Mouse (Mus musculus) kidney, postnatal 4 days (tissue): ENCODE results near the gene Ybx2.
A peak's percentile ranks its signal among the peaks of the same experiment; 100 is the strongest.

Experiments used
- DNase-seq, 2 experiments: peaks; one replicate each; pipeline ENCODE4 v3.0.0; 2021; ENCODE audit warnings: mixed read lengths in 2 of 2

Gene Ybx2

DNA sequence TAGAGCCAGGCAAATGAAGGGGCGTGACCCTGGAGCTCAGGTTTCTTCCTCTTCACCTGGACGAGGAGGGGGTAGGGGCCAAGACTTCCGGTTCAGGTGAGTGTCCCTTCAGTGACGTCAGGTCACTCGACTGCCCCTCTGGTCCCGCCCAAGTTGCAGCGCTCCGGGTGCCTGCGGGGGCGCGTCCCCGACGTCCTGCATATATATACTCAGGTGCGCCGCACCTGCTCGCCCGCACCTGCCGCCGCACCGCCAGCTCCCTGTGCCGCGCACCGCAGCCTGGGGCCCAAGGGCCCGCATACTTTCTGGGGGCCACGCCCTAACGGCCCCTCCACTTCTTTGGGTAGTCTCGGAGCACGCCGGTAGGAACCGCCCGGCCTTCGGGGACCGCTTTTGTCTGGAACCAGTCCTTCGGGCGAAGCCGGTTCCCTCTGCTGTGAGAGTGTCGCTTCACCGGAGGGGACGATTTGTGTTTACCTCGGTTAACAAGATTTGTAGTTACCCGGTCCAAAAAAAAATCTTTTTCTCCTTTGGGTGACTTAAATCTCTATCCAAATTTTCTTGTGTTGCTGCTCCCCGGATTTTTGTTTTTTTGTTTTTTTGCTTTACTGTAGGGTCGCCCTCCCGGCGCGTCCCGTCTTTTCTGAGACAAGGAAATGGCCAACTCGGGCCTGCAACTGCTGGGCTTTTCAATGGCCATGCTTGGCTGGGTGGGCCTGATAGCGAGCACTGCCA lies 29.8 kb downstream of the Ybx2 start:
- peak; percentile 70 to 81 for DNase-seq

DNA sequence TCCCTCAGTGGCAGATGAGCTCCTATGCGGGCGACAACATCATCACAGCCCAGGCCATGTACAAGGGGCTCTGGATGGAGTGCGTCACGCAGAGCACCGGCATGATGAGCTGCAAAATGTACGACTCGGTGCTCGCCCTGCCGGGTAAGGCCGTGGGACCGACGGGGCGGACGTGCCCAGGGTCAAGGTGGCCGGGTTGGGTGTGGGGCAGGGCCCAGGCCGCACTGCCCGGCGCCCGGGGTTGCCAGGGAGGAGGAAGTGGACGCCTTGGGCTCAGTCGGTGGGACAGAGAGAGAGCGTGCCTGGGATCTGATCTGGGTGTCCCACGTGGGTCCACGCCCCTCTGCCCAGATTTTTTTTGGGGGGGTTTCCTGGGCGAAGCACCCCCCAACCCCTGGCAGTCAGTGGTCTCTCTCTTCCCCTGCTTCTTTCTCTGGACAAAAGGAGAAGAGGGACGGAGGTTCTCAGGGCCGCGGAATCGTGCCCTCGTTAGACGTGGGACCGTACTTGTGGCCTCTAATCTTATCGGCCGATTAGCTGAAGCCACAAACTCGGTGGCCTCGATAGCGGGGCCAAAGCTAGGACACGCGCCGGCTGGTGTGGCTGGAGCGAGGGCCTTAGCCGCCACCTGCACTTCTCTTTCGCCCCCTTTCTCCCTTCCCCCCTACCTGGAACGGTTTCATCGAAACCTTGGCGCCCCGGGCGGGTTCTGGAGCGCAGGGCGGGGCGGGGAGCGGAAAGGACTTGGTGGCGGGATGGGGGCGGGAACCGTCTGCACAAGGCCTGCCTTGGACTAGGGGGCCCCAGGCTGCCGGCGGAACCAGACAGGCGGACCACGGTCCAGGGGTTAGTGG lies 30.6 kb downstream of the Ybx2 start:
- peak; percentile 79 to 89 for DNase-seq

DNA sequence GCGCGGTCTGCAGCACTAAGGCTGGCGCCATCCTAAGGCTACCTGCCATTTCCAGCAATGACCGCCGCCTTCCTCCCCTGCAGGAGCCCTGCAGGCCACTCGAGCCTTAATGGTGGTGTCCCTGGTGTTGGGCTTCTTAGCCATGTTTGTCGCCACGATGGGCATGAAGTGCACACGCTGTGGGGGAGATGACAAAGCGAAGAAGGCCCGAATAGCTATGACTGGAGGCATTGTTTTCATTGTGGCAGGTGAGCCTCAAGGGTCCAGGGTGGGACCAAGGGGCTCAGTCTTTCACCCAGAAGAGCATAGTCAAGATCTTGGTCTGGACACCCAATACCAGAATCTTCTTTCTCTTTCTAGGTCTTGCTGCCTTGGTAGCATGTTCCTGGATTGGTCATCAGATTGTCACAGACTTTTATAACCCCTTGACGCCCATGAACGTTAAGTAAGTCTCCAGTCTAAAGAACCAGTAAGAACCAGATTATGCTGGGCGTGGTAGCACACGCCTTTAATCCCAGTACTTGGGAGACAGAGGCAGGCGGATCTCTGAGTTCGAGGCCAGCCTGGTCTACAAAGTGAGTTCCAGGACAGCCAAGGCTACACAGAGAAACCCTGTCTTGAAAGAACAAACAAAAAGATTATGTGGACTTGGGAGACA lies 31.4 kb downstream of the Ybx2 start:
- no peak for DNase-seq

GRCm38 (mm10) chr11:69968793-69969192 lies 33.2 kb downstream of the Ybx2 start:
- DNase-seq: no peak

DNA sequence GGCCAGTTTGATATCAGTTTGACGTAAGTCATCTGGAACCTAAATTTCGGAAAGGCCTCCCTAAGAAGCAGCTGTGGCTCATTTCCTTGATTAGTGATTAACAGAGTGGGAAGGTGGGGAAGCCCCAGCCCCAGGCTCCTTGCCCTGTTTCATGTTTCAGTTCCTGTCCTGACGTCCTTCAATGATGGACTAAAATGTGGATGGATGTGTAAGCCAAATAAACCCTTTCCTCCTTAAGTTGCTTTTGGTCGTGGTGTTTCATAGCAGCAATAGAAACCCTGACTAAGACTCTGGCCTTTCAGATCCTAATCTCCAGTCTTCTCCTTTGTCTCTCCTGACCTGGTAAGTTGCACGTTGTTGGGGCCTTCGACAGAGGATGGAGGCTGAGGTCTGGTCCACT lies 34.6 kb downstream of the Ybx2 start:
- DNase-seq: no peak

DNA sequence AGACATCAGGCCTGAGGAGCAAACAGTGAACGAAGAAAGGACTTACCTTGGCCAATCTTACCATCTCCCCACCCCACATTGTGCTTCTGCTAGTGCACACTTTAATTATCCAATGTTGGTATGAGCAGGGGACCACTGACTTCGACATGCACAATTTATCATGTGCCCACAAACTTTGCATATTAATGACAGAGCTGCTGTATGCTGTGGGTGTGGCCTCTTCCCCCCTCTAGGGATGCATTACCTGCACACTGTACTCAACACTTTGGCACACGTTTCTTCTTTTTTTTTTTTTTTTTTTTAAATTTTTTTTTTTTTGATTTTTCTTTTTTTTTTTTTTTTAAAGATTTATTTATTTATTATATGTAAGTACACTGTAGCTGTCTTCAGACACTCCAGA lies 35.2 kb downstream of the Ybx2 start:
- no peak for DNase-seq

DNA sequence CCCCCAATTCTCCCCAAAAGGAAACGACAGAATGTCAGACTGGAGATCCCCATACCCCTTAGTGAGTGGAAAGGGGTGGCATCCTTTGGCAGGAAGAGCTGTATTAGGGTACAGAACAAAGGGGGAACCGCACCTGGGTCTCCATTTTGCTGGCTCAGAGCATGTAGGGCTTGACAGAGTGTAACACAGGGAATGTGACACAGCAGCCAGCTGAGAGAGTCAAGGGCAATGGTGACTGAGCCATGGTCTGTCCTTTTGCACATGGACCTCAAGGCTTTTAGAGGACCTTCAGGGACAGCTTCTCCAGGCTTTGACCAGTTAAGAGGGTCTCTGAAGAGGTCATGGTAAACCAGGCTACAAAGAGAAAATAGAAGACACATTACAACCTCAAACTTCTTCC lies 39.3 kb downstream of the Ybx2 start:
- DNase-seq: no peak

DNA sequence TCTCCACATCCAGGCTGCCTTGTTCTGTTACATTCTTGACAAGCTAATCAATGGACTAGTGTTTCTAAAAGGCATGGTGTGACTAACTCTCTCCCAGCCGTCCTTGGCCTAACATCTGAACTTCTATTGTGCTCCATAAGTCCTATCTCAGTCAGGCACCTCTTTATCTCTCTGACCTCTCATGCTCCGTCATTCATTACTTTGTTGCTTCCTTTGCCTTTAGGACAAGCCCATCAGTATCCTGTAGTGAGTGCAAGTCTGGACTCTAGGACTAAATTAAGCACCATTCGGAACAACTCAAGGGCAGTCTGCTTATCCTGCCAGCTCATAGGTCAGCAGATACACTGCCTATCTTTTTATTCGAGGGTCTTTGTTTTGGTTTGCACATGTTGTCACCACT lies 40.7 kb downstream of the Ybx2 start:
- DNase-seq: no peak

DNA sequence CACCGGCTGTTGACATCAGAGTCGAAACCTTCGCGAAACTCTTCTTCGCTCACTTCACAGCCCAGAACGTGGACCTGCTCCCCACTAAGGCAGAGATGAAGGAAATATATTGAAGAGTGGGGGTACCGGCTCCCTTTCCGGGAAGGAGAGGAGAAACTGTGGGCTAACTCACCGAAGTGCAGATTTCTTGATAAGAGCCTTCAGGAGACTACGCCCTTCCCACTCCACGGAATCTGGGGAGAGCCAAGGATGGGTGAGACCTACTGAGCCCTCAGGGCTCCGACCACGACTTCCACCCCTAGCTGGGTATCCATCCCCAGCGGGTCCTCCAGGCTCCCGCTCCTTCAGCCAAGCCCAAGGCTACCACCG lies 44.2 kb downstream of the Ybx2 start:
- DNase-seq: no peak

GRCm38 (mm10) chr11:69980196-69981140 lies 44.9 kb downstream of the Ybx2 start:
- peak; percentile 98 for DNase-seq

DNA sequence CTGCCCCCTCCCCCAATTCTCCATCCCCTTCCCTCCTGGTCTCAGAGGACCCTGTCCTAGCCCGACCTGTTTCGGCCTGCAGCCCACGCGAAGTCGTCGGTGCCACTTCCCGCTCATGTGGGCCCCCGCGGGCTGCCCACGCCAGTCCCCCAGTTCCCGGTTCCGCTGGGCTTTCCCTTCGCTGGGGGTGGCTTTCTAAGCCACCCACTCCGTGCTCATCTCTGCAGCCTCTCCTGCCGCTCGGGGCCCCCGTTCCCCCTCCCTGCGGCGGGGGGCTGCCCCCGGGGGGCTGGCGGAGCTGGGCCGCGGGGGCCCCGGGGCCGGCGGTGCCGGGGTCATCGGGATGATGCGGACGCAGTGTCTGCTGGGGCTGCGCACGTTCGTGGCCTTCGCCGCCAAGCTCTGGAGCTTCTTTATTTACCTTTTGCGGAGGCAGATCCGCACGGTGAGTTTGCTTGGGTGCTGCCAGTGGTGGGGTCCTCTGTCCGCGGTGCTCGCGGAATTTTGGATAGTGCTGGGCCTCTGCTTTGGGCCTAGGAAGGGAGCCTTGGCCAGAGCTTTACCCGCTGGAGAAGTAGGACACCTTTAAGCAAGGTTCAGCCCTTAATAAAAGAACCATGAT lies 45.7 kb downstream of the Ybx2 start, which contains the start of gene Ctdnep1:
TSS of gene Ctdnep1 (plus strand) at position 16 of the 622 bp plus-strand sequence.
- peak; percentile 45 to 60 for DNase-seq

DNA sequence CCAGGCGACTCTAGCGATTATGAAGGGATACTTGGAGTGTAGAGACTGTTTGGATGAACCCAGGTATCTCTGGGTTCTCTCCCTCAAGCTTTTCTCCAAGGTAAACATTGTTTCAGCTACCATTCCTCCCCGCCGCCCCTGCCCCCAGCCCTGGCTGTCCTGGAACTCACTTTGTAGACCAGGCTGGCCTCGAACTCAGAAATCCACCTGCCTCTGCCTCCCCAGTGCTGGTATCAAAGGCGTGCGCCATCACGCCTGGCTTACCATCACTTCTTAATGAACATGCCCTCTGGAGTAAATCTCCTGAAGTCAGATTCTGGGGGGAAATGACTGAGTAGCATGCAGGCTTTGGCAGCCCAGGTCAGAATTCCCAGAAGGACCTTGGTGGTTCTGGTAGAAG lies 46.6 kb downstream of the Ybx2 start, which contains the start of gene Elp5:
TSS of gene Elp5 (minus strand) at position 293 of the 400 bp plus-strand sequence.
- DNase-seq: no peak

DNA sequence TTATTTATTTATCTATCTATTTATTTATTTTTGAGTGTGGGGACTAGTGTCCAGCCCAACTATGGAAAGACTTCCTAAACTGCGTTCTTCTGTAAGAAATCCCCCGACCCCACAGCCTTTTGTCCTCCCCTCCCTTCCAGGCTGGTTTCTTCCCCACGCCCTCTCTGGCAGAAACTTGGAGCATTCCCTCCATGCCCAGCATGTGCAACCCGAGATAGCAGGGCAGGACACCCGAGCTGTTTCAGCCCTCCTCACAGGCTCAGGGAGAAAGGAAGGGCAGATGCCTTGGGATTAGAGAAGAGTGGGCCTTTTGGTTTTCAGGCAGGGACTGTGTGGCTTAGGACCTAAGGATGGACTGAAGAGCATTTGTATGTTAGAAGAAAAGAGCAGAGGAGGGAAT lies 47.3 kb downstream of the Ybx2 start:
- DNase-seq: no peak

DNA sequence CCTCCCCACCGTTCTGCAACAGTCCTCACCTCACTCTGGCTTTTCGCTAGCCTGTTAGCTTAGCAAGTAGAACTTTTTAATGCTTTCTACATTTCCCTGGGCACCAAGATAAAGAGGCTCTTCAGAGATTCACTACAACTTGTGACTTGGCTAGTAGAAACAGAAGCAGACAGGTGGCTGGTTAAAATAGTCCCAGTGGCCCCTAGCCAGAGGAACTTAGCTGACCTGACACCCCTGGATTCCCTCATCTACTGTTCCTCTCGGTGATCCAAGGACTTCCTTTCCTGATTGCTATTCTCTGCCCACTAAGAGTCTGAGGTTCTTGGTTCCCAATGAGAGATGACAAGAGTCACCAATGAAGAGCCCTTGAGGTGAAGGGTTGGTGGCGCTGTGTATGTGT lies 47.8 kb downstream of the Ybx2 start:
- DNase-seq: no peak

- DNase-seq: no peak
Observed at GRCm38 (mm10) chr11:69984431-69984830, 48.8 kb downstream of the Ybx2 start.

- DNase-seq: no peak
Observed at GRCm38 (mm10) chr11:69989949-69990348, 54.4 kb downstream of the Ybx2 start.
